Mouse (Mus musculus): Measurements from ENCODE around the gene Inpp5b. TPM values are rescaled to one million over a fixed set of nuclear protein-coding genes. Genes with fewer than 3 reads are reported as not detected.
A peak's percentile ranks its signal among the peaks of the same experiment; 100 is the strongest.

The Inpp5b gene
- total RNA-seq, 2 experiments from 2014 or later: 40.9 to 51.4 TPM

- no peak for DNase-seq
Observed at GRCm38 (mm10) chr4:124765802-124766565, 24.3 kb downstream of the Inpp5b start.

DNA sequence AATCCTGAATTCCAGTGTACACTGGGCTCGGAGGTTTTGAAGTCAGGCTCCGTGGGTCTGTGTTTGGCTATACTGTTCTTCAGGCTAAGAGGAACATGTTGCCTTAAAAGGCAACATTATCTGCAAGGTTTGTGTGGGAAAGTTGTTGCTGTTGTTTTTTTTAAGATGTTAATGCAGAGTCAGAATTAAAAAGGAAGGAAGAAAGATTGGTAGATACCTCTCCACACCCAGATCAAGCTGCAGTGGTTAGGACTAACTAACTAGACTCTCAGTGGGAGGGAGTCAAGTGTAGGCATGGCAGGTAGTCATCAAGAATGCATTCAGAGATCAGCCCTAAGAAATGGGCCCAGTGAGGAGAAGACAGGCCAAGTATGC is 24.9 kb downstream of the Inpp5b start:
- no peak for DNase-seq

DNA sequence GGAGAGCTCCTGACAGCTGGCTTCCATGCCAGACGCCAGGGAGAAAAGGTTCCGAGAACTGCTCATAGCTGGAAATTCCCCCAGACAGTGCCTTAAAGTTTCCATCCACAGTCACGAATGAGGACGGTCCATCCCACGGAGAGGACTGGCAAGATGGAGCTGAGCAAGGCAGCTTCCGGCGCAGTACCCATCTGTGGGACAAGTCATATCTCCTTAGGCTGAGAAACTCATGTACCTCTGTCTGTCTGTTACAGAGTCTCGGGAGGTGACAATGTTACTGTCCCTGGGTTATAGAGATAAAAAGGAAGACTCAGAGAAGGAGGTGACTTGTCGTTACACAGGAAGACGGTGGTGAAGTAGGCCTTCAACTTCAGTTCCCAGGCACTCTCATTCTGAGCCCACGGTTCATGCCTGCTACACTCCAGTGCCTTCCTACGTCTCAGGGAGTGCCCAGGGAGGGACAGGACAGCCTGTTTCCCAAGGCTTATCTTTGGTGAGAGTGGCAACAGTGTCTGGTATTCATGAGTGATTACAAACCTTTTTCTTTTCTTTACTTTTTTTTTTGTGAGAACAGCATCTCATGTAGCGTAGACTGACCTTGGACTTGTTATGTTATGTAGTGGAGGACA is 27.4 kb downstream of the Inpp5b start:
- no peak for DNase-seq

DNA sequence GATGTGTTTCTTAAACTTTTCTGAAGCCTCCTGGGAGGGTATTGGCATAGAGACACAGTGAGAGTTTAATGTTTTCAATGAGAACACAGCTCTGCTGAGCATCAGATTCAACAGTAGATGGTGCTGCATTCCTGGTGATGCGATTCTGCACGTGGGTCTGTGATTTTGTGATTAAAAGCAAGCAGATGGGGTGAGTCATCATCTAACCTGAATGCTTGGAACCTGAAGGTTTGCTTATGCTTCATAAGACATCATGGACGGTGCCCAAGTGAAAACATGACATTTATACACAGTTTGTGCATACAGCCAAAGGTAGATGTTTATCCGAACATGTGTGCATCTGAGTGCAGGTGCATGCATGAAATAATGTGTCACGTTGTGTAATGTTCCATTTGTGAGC is 29.0 kb downstream of the Inpp5b start:
- peak in 1 of 2 experiments; percentile 10 for DNase-seq

DNA sequence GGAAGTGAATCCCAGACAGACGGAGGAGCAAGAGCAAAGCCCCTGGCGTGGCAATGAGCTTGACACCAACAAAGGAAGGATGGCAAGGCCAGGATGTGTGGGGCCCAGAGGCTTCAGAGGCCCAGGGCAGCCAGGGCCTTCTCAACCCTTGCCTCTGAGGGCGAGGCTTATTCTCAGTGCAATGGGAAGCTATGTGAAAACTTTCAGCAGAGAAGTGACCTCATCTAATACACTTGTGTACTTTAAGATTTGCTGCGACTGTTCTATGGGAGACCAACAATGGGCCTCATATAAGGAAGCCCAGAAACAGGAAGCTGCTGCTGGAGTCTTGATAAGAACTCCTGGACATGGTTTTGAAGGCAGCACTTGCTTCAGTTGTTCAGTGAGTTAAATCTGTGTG is 30.5 kb downstream of the Inpp5b start:
- no peak for DNase-seq

DNA sequence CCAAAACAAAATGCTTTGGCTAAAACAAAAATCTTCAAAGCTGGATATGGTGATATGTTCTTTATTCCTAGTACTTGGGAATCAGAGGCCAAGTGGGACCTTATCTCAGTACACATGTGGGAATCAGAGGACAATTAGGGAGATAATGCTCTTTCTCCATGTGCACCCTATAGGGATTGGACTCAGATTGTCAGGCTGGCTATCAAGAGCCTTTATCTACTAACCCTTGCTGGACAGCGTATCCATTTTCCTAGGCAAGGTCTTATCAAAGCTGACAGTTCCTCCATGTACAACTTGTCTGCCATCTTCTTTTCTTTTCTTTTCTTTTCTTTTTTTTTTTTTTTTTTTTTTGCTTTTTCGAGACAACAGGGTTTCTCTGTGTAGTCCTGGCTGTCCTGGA is 31.8 kb downstream of the Inpp5b start:
- no peak for DNase-seq

- no peak for DNase-seq
Observed at GRCm38 (mm10) chr4:124773995-124774394, 32.3 kb downstream of the Inpp5b start.

GRCm38 (mm10) chr4:124774429-124774828 is 32.8 kb downstream of the Inpp5b start:
- no peak for DNase-seq

DNA sequence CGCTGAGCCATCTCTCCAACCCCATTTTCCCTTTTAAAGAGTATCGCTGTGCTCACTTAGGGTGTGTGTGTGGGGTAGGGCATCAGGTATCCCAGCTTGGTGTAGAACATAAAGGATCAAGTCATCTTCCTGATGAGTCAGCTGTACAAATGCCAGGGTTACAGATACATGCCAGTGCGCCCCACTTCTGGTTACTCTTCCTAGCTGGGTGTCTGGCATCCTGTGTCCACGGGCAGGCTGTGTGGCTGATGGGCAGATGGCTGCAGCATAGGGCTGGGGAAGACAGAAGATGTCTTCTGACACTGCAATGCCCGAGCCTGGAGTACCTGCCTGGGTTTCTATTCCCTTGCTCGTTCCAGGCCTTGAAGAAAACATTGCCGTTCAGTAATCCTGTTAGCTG is 39.7 kb downstream of the Inpp5b start:
- DNase-seq: no peak

DNA sequence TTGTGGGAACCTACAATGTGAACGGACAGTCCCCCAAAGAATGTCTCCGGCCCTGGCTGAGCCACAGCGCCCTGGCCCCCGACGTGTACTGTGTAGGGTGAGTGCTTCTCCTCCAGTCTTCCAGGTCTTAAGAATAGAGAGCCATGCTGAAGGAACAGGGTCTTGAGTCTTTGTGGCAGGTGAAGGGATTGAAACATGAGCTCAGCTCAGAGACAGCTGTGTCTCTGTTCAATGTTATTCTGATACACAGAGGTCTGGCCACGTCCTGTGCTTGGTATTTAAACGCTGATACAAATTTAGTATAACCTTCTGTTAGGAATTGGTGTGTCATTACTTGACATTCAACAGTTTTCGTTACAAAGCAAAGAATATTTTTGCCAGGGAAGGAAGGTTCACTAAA is 40.7 kb downstream of the Inpp5b start:
- DNase-seq: no peak

- no peak for DNase-seq
Observed at GRCm38 (mm10) chr4:124783937-124784336, 42.3 kb downstream of the Inpp5b start.

GRCm38 (mm10) chr4:124790013-124790412 is 48.4 kb downstream of the Inpp5b start:
- no peak for DNase-seq

DNA sequence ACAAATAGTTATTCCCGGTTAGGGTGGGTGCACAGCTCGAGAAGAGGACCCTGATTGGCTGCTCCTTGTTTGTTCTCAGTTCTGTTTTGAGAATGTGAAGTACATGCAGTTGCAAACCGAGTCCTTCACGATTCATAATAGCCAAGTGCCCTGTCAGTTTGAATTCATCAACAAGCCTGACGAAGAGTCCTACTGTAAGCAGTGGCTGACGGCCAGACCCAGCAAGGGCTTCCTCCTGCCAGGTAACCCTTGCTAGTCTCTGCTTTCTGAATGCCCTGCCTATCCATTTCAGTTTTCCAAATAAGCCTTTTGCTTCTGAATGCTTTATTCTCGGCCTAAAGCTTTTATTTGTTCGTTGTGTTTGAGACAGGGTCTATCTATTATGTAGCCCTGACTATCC is 50.5 kb downstream of the Inpp5b start:
- no peak for DNase-seq

- DNase-seq: no peak
Observed at GRCm38 (mm10) chr4:124796141-124796540, 54.5 kb downstream of the Inpp5b start.

- no peak for DNase-seq
Observed at GRCm38 (mm10) chr4:124796913-124797312, 55.3 kb downstream of the Inpp5b start.

GRCm38 (mm10) chr4:124801552-124802308 is 60.1 kb downstream of the Inpp5b start, which contains the start of gene Mtf1:
TSS of gene Mtf1 (plus strand) at chr4:124802104.
- peak; percentile 82 for DNase-seq

GRCm38 (mm10) chr4:124802309-124803260 is 60.9 kb downstream of the Inpp5b start:
- DNase-seq: peak; percentile 96 to 97

GRCm38 (mm10) chr4:124803406-124803805 is 61.8 kb downstream of the Inpp5b start:
- DNase-seq: no peak

DNA sequence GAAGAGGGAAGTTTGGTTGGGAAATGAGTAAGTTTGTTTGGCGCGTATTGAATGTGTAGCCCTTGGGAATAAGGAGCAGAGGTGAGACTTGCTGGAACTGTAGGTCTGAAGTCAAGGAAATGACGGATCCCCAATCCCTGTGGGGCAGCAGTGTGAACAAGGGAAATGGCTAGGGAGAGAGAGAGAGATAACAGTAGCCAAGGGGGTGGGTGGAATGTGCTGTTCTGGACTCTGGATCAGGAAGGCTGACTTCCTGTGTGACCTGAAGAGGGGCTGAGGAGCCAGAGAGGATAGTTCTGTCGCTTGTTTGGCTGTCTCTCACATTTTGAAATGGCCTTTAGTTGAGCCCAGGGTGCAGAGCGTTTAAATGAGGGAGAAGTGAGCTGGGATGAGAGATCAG is 66.9 kb downstream of the Inpp5b start:
- no peak for DNase-seq

DNA sequence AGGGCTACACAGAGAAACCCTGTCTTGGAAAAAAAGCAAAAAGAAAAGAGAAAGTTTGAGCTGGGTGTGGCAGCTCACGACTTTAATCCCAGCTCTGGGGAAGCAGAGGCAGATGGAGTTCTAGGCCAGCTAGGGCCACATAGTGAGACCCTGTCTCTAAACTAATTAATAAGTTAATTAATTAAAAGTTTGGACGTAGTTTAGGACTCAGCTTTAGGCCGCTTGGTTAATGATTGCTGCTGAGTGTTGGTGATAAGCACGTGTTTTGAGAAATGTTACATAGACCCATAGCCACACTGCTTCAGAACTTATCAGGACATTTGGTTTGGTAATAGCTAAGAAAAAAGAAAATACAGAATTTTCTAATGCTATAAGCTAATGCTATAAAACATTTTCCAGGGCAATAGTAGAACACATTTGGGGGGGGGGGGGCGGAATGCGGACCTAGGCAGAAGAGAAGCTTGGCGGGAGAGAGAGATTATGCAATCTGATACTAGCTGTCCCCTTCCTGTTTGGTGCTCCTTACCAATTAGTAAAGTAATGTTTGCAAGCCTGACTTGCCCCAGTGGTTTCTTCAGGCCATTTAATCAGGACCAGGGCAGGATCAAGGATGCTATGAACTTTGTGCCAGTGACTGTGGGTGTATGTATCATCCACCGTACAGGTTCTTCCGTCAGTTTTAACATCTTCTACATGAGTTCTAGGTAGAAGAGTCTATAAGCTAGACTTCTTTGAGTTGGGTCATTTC is 67.7 kb downstream of the Inpp5b start:
- DNase-seq: no peak

DNA sequence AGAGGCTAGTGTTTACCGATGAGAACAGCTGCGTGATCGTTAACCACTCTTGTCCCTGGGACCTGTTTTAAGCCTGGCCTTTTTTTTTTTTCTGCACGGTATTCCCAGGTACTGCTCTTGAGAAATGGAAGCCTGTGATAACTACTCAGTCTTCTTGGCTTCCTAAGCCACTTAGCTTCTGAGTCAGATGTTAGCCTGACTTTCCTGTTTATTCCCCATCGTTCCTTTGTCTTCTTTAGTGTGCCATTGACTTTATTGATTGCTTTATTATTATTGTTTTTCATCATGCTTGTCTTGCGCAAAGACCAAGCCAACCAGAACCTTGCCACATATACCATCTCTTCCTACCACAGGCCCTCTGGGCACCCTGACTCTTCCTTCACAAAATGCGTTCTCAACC is 68.4 kb downstream of the Inpp5b start:
- no peak for DNase-seq
